Mouse (Mus musculus) frontal cortex, postnatal 14 days (tissue): ENCODE data around the gene Atmin.

Experiments used
- DNase-seq, 2 experiments: peaks; one replicate each; pipeline ENCODE4 v3.0.0; 2022; ENCODE audit warnings: low spot score in 2 of 2

Atmin gene

DNA sequence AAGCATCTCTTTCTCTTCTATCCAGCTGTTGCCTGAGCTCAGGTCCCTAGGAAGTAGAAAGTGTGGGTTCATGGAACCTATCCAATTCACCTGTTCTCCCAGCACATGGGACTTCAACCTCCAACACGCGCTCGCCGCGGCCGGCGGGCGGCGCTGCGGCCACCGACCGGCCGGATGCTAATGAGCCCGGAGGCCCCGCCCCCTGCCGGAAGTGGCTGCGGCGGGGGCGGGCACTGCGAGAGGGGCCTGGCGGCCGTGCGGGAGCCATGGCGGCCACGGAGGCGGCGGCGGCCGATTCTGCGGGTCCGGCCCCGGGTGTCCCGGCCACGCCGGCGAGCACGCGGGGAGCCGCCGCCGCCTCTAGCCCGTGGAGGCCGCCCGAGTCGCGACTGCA, at the start of gene Atmin:
Gene Atmin, plus strand, starts transcription at position 233 of the 394 bp plus-strand sequence.
- peak; percentile 59 to 77 for DNase-seq

DNA sequence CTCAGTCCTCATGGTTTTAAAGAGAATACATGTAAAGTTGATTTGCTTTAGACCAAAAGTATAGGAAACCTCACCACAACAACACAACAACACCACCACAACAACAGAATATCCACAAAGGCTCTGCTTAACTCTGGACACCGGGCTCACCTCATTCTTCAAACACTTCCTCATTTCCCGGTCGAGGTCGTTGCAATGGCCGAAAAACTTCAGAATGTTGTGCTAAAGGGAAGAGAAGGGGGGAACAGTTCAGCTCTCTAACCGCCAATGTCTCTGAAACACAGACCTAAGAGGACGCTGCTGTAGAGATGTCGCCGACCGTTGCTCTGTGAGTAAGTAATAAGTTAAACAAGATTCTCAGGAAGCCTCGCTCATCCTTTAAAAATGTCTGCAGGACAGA, 49.3 kb upstream of the Atmin start:
- no peak for DNase-seq

DNA sequence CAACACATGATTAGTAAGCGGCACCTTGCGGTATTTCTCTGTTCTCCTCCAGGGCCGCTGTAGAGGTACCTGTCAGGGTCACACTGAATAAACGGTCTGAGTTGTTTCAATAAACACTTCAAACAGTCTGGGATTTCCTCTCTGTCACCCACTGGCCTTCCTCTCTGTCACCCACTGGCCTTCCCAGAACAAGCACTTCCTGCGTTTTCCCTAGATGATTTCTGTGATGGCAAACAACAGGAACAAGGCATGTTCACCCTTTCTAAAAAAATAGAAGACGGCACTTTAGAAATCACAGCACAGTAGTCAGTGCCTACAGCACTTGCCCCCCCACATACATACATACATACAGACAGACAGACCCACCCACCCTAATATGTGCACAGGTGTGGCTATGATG, 47.7 kb upstream of the Atmin start:
- DNase-seq: no peak

DNA sequence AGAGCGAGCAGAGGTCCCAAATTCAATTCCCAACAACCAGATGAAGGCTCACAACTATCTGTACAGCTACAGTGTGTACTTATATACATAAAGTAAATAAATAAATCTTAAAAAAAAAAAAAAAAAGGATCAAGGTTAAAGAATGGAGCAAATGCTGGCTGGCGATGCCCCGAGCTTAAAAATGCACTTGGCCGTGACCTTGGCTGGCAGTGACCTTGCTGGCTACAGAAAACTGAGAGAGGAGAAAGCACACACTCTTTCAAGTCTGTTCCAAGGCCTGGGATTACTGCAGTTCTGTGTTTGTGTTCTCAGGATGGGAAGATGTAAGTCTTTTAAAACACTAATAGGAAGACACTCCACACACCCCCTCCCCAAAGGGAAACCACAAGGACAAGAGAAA, 38.5 kb upstream of the Atmin start:
- no peak for DNase-seq

GRCm38 (mm10) chr8:116905252-116905651, 37.9 kb upstream of the Atmin start:
- DNase-seq: no peak

- no peak for DNase-seq
These were observed 37.4 kb upstream of the Atmin start for GRCm38 (mm10) chr8:116905836-116906235.

GRCm38 (mm10) chr8:116921005-116921336, 22.2 kb upstream of the Atmin start:
- DNase-seq: no peak

- peak; percentile 82 to 87 for DNase-seq
These were observed 21.7 kb upstream of the Atmin start, which contains the start of the genes Cmc2 and Cenpn for GRCm38 (mm10) chr8:116921337-116922059. Gene Cmc2 (minus strand): TSS chr8:116921455. Gene Cenpn (plus strand): TSS chr8:116921730.

DNA sequence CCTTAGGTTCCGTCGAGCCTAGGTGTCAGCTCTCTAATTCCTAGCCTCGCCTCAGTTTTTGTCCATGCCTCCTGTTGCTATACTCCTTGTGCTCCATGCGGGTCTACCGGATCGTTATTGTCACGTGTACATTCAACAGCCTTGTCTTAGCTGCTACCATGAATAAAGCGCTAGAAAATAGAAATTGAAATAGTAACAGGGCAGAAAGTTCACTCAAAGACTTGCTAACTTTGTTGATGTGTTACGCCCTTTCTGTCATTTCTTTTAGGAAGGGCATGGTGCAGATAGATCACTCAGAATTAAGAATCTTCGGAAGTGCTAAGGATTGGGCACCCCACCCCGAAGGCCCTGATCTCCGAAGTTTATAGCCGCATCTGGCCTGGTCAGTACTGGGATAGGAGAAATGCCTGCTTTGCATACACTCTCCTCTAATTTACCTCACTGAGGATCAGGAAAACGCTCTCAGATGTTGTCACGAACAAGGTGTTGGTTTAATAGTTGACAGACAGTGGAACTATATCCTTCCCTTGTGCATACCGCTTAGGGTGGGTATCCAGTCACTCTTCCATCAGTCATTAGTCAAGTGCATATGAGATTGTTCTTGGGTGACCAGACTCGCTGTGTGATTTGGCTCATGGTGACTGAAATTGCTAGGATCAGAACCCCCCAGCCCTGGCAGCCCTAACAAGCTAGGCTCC, 21.0 kb upstream of the Atmin start:
- DNase-seq: no peak

DNA sequence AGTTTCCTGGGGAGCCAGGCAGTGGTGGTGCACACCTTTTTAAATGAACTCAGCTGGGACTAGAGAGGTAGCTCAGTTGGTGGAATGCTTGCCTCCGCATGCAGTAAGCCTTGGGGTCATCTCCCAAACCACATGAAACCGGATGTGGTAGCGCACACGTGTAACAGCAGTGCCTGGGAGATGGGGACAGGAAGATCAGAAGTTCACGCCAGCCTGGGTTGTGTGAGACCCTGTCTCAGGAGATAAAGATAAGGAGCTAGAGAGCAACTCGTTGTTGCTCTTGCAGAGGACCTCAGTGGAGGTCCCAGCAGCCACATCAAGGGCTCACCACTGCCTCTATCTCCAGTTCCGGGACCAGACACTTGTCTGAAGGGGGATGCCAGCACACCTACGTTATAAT, 19.7 kb upstream of the Atmin start:
- DNase-seq: no peak

DNA sequence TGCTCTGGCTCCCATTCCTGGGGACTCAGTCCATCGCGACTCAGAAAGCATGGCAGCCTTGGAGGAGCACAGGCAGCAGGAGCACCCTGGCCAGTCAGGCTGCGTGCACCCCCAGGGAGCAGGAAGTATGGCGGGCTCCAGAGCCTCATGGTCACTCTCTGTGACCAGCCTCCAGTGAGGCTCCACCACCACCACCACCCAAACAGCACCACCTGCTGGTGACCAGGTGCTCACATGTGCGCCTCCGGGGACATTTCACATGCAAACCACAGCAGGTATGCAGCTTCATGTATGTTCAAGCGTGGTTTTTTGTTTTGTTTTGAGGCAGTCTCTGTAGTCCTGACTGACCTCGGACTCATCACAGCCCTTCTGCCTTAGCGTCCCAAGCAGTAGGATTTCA, 15.3 kb upstream of the Atmin start:
- DNase-seq: no peak

DNA sequence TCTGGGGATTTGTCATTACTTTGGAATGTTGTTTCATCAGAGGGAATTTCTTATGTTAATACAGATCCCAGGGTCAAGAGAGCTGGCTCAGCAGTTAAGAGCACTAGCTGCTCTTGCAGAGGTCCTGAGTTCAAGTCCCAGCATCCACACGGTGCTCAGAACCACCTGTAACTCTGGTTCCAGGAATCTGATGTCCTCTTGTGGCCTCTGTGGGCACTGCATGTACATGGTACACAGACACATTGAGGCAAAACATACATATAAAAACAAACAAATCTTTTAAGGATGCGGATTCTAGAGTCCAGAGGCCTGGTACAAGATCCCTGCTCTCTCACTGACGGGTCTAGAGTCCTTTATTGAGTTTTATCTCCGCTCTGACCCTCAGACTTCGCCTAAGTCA, 14.6 kb upstream of the Atmin start:
- no peak for DNase-seq

GRCm38 (mm10) chr8:116934976-116935375, 8.2 kb upstream of the Atmin start:
- DNase-seq: no peak

DNA sequence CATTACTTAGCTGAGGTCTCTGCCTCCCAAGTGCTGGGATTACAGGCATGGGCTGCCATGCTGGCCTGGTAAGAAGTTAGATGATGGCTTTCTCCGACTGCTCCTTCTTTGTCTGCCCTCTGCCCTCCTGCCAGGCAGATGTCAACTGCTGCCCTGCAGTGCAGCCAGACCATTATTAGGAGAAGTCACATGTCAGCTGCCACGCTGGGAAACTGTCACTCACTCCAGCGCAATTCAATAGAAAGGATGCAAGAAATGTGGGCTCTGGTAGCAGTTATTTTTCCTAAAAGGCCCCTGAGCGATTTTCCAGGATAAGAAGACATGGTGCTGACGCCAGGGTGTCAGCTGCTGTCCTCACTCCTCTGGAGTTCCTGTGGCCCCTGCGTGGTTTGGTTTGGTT, 7.7 kb upstream of the Atmin start:
- no peak for DNase-seq

- DNase-seq: no peak
These were observed 722 bp upstream of the Atmin start for GRCm38 (mm10) chr8:116942284-116943058.

DNA sequence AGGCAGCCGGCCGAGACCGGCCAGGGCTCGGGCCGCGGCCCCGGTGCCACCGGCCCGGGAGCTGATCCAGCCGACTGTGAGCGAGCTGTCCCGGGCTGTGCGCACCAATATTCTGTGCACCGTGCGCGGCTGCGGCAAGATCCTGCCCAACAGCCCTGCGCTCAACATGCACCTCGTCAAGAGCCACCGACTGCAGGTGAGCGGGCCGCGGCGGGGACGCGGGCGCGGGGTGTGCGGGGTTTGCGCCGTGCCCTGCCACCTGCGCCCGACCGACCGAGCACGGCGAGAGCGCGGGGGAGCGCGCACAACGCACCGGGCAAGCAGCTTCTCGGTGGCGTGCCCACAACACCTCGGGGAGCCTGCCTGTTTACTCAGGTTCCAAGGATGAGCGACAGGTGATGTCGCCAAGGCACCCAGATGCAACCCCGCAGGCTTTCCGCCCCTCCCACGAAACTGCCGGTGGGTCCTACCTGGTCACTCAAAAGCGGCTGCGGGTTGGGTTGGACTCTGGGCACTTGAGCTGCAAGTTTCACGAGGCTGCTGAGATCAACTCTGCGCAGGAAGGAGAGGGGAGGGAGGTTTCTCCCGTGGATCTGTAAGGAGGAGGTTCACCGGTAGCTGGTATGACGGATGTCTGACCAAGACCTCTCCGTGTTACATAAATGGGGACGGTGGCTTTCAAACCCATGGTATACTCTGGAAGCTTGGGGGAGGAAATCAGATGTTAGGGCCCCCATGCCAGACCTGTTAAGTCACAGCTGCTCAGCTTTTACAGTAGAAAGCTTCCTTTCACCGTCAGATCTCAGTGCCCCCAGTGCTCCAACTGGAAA, 577 bp downstream of the Atmin start:
- DNase-seq: peak; percentile 21 to 24

DNA sequence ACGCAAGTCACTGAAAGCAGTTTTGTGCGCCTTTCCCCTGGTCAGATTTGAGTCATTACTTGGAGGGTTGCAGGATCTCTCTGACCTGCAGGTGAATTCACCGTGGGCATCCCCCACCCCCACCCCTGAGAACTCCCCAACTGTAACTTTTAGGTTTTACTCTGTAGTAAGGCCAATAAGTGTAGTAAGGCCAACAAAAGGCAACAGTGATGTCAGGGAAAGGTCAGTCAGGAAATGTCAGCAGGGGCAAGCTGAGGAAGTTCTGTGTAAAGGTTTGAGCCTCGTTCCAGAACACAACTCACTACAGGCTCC, 1.1 kb downstream of the Atmin start:
- no peak for DNase-seq

DNA sequence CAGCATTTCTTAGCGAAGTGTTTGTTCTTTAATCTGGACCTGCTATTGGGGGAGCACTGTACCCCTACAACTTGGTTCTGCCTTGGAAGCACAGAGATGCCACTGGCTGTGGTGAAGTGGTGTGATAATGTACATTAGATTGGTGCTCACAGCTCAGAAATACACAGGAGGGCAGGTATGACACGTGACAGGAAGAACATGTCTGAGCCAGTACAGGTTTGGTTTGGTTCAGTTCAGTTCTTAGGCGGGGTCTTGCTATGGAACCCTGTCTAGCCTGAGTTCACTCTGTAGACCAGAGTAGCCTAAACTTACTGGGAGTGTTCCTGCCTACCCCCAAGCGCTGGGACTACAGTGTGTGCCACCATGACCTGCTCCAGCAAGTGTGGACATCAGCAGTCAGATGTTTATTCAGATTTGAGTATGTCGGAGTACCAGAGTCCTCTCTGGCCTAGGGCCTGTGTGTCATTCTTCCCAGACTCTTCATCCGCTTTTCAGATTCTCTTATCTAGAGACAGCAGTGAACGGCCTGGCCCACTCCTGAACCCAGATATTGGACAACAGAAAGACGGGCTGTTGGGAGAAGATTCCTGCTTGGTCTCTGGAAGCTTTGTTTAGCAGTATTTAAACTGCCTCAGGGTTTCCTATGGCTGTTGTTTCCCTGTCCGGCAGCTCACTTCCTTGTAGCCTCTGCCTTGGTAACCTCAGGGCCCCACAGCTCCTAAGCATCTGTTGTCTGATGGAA, 2.1 kb downstream of the Atmin start:
- no peak for DNase-seq

GRCm38 (mm10) chr8:116946268-116946838, 3.2 kb downstream of the Atmin start:
- peak; percentile 37 to 42 for DNase-seq

DNA sequence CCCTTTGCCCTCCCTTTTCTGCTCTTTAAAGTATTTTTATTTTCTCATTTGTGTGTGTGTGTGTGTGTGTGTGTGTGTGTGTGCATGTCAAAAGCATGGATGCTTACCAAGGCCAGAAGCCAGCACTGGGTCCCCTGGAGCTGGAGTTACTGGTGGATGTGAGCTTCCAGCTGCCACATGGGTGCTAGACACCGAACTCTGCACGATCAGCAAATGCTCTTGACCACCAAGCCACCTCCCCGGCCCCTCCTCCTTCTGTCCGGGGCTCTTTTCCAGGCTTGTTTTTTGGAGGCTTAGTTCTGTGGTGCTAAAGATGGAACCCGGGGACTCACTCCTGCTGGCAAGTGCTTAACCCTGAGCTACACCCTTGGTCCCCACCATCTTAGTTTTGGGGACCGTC, 3.7 kb downstream of the Atmin start:
- no peak for DNase-seq

DNA sequence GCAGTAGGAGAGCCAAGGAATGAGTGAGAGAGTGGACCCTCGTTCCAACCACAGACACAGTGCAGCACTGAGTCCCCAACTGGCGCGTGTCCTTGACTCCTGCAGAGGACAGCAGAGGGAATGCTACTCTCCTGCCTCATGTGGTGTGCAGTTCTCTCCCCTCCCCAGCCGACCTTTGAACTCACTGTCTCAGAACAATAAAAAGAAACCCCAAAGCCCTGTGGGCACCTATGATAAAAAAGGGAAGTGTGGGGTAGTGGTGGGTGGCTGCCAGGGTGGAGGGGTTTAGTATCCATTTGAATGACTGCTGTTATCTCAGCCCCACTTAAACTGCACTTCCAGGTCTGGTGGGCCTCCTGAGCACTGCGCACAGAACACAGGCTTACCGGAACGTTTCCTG, 4.4 kb downstream of the Atmin start:
- DNase-seq: no peak
